Mouse (Mus musculus) neural tube, embryonic 15.5 days (tissue): ENCODE data around the gene Gnptab. TPM values are rescaled to one million over a fixed set of nuclear protein-coding genes. Genes with fewer than 3 reads are reported as not detected.
A peak's percentile ranks its signal among the peaks of the same experiment; 100 is the strongest.
"Not testable (repeated sequence)": the region's sequence is repeated elsewhere in the genome, so short reads cannot be mapped to it uniquely, and the experiment has no call there.

Source experiments
- ATAC-seq: fragments of 200-750 bp; cut with Nextera tagmentation; 2 replicates; pipeline ENCODE4 v1.8.0; 2017; ENCODE audit warnings: mild to moderate bottlenecking, moderate TSS enrichment, moderate library complexity; ENCODE audit not compliant: low FRiP score
- H3K27ac ChIP-seq: fragments of 300-500 bp; sonication (generic); replicated peaks from 2 replicates; pipeline ENCODE4 v1.5.1; 2015; ENCODE audit warnings: mild to moderate bottlenecking, inconsistent platforms
- H3K27me3 ChIP-seq: fragments of 300-500 bp; sonication (generic); replicated peaks from 2 replicates; pipeline ENCODE4 v1.6.1; 2015; ENCODE audit warnings: inconsistent platforms
- H3K36me3 ChIP-seq: fragments of 300-500 bp; sonication (generic); 2 replicates; pipeline ENCODE4 v1.6.1; 2015; ENCODE audit warnings: inconsistent platforms
- H3K4me1 ChIP-seq: fragments of 300-500 bp; sonication (generic); 2 replicates; pipeline ENCODE4 v1.6.1; 2015; ENCODE audit warnings: inconsistent platforms
- H3K4me2 ChIP-seq: fragments of 300-500 bp; sonication (generic); 2 replicates; pipeline ENCODE4 v1.6.1; 2015; ENCODE audit warnings: inconsistent platforms, mild to moderate bottlenecking, moderate library complexity
- H3K4me3 ChIP-seq: fragments of 300-500 bp; sonication (generic); replicated peaks from 2 replicates; pipeline ENCODE4 v1.5.1; 2015; ENCODE audit warnings: mild to moderate bottlenecking, inconsistent platforms
- H3K9ac ChIP-seq: fragments of 300-500 bp; sonication (generic); replicated peaks from 2 replicates; pipeline ENCODE4 v1.6.1; 2015; ENCODE audit warnings: mild to moderate bottlenecking, inconsistent platforms
- H3K9me3 ChIP-seq: fragments of 300-500 bp; sonication (generic); replicated peaks from 2 replicates; pipeline ENCODE4 v1.6.1; 2016; ENCODE audit warnings: inconsistent platforms
- WGBS: fragments of 180-500 bp; shearing (Covaris S2); methylation state at CpG from one replicate; pipeline ENCODE4 v1.1.7; 2015; ENCODE audit warnings: mixed read lengths; 5-methylcytosine and 5-hydroxymethylcytosine counted together
- polyA plus RNA-seq: library from polyadenylated mRNA; unstranded; fragments of >200 nt; fragmentation: Nextera tagmentation; extraction: Ambion mirVana; gene quantifications from 2 replicates; pipeline ENCODE4 v1.2.1, GENCODE M21; 2015

Gnptab gene
- polyA plus RNA-seq, 1 experiment from 2014 or later, result 19.6 TPM

DNA sequence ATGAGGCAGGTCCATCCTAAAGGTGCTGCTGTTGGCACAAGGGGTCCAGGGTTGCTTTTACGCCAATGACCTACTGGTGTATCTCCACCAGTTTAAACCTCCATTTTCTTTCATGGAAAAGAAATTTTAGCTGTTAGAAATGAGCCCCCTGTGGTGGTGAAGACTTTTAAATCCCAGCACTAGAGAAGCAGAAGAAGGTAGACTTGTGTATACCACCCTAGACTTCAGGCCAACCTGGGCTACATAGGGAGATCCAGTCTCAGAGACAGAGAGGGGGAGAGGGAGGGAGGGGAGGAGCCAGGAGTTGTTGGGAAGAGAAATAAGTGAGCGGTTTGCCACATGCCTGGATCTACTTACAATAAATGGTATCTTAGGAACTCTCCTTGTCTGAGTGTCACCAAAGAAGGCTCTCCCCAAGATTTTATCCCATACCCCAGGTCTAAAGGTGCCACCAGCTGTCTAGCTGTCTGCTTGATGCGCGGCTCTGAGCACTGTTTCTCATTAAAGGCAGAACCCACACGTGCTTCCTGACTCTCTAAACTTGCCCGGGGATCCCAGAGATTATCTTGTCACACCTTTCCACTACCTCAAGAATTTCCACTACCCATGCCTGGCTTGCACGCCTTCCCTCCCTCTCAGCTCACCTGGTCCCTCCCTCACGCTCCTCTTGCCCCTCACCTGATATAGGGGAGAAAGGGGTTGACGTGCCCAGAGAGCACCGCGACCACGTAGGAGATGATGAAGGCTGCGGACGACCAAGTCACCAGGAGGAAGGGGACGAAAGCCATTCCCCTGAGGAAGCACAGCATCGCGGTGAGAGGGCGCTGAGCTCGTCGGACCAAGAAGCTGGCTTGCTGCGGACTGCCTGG, 22.6 kb upstream of the Gnptab start:
- Histone ChIP-seq H3K9ac (peak overlapping the region; percentile 47), H3K36me3 (no peaks in the 10 kb centered on the region), H3K4me3 (peak overlapping the region; percentile 54), H3K27ac (no peak overlapping the region), H3K9me3 (no peaks in the 10 kb centered on the region), H3K27me3 (peaks cover 17% of the 10 kb centered on the region), H3K4me1 (peaks cover 10% of the 10 kb centered on the region), H3K4me2 (peak overlapping the region; percentile 85)
- ATAC-seq, result peak; percentile 26; the same call in 1 of the 2 replicates
- WGBS, result 8% methylated on average over 21 of the region's 21 CpGs

GRCm38 (mm10) chr10:88356983-88357559, 21.9 kb upstream of the Gnptab start:
- Histone ChIP-seq H3K9ac (peak overlapping the region; percentile 47), H3K27ac (no peak overlapping the region), H3K4me3 (peak overlapping the region; percentile 54), H3K27me3 (peaks cover 17% of the 10 kb centered on the region), H3K36me3 (no peaks in the 10 kb centered on the region), H3K4me1 (peaks cover 10% of the 10 kb centered on the region), H3K4me2 (peak overlapping the region; percentile 85), H3K9me3 (no peaks in the 10 kb centered on the region)
- ATAC-seq, result peak; percentile 81
- WGBS, result 4% methylated on average over 28 of the region's 47 CpGs

GRCm38 (mm10) chr10:88362218-88362617, 16.7 kb upstream of the Gnptab start:
- Histone ChIP-seq H3K9ac (no peak overlapping the region), H3K36me3 (no peaks in the 10 kb centered on the region), H3K4me1 (peaks cover 2% of the 10 kb centered on the region), H3K27me3 (peaks cover 7% of the 10 kb centered on the region), H3K4me3 (no peak overlapping the region), H3K27ac (no peak overlapping the region), H3K9me3 (no peaks in the 10 kb centered on the region), H3K4me2 (no peak overlapping the region)
- 85% methylated on average over 1 of the region's 1 CpGs for WGBS
- ATAC-seq, result no peak

GRCm38 (mm10) chr10:88364221-88364620, 14.7 kb upstream of the Gnptab start:
- Histone ChIP-seq H3K36me3 (no peaks in the 10 kb centered on the region), H3K27me3 (no peaks in the 10 kb centered on the region), H3K4me1 (no peaks in the 10 kb centered on the region), H3K9ac (no peak overlapping the region), H3K9me3 (no peaks in the 10 kb centered on the region), H3K4me3 (no peak overlapping the region), H3K27ac (no peak overlapping the region), H3K4me2 (no peak overlapping the region)
- no peak for ATAC-seq
- WGBS, result 89% methylated on average over 3 of the region's 3 CpGs

GRCm38 (mm10) chr10:88369233-88369632, 9.7 kb upstream of the Gnptab start:
- no peak for ATAC-seq
- Histone ChIP-seq H3K27me3 (no peaks in the 10 kb centered on the region), H3K27ac (no peak overlapping the region), H3K4me1 (no peaks in the 10 kb centered on the region), H3K36me3 (no peaks in the 10 kb centered on the region), H3K9ac (no peak overlapping the region), H3K4me2 (no peak overlapping the region), H3K9me3 (no peaks in the 10 kb centered on the region), H3K4me3 (no peak overlapping the region)
- 62% methylated on average over 4 of the region's 4 CpGs for WGBS

DNA sequence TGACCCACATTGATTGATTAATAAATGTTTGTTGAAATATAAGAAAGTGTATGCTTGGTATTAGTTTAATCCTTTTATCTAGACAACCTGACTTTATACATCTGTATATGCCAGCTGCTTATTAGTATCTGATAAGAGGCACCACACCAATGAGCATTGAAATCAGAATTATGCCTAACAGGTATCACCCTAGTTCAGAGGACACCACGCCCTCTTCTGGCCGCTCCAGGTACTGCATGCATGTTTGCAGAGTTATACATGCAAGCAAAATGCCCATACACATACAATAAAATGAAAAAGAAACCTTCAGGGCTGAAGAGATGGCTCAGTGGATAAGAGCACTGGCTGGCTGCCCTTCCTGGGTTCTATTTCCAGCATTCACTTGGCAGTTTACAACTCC, 7.1 kb upstream of the Gnptab start:
- Histone ChIP-seq H3K9me3 (no peaks in the 10 kb centered on the region), H3K4me1 (no peaks in the 10 kb centered on the region), H3K36me3 (no peaks in the 10 kb centered on the region), H3K4me3 (no peak overlapping the region), H3K27ac (no peak overlapping the region), H3K27me3 (no peaks in the 10 kb centered on the region), H3K9ac (no peak overlapping the region), H3K4me2 (no peak overlapping the region)
- 8% methylated on average over 2 of the region's 2 CpGs for WGBS
- no peak for ATAC-seq

DNA sequence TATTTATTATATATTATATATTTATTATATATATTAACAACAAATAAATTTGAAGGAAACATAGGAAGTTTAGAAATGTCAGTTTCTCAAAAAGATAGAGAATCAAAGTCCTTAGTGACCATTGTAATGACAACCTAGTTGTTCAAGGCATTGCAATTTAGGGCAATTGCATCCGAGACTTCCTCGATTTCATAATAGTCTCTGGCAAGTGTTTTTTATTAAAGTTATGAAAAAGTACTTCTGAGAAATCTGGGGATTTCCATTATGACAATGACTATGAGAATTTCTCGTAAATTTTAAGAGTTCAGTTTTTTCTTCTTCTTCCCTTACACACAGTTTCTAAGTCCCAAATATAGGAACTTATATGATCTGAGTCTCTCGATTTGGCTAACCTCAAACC, 6.5 kb upstream of the Gnptab start:
- Histone ChIP-seq H3K4me2 (no peak overlapping the region), H3K9me3 (no peaks in the 10 kb centered on the region), H3K4me1 (no peaks in the 10 kb centered on the region), H3K36me3 (no peaks in the 10 kb centered on the region), H3K4me3 (no peak overlapping the region), H3K9ac (no peak overlapping the region), H3K27me3 (no peaks in the 10 kb centered on the region), H3K27ac (no peak overlapping the region)
- no peak for ATAC-seq
- WGBS, result 90% methylated on average over 4 of the region's 4 CpGs

DNA sequence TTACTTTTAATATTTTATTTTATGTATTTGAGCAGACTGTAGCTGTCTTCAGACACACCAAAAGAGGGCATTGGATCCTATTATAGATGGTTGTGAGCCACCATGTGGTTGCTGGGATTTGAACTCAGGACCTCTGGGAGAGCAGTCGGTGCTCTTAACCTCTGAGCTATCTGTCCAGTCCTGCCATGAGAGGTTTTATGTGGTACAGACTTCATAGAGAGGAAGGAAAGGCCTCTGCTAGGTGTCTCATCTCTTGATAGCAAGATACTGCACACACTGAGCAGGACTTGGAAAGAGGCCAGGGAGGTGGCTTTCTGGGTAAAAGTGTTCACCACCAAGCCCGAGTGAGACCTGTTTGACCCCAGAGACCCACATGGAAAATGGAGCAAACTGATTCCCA, 6.0 kb upstream of the Gnptab start:
- H3K9me3 ChIP-seq, H3K9ac ChIP-seq, H3K4me1 ChIP-seq, H3K4me3 ChIP-seq, H3K27me3 ChIP-seq, H3K36me3 ChIP-seq, H3K27ac ChIP-seq, H3K4me2 ChIP-seq, ATAC-seq: not testable (repeated sequence)
- WGBS, result 87% methylated on average over 2 of the region's 2 CpGs

DNA sequence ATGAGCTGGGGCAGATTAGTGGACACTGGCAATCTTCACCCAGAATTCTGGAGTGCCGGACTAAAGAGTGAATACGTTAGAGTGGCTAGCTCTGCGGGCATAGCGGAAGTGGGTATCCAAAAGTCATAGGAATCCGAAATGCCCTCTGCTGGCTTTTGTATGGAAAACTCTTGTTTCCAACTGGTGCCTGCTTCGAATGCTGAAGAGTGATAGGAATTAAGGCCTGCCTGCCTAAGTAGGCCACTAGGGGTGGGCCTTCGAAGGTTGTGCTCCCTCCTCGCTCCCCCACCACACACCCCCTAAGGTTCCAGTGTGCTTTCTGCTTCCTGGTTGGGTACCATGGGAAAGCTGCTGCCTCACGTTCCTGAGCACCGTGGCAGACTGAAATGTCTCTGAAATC, 3.9 kb upstream of the Gnptab start:
- peaks cover 7% of the 10 kb centered on the region for H3K4me1 ChIP-seq
- ATAC-seq, result no peak
- H3K9ac ChIP-seq, result no peak overlapping the region
- no peaks in the 10 kb centered on the region for H3K9me3 ChIP-seq
- no peak overlapping the region for H3K27ac ChIP-seq
- no peaks in the 10 kb centered on the region for H3K36me3 ChIP-seq
- no peaks in the 10 kb centered on the region for H3K27me3 ChIP-seq
- 42% methylated on average over 10 of the region's 10 CpGs for WGBS
- H3K4me3 ChIP-seq, result no peak overlapping the region
- no peak overlapping the region for H3K4me2 ChIP-seq

DNA sequence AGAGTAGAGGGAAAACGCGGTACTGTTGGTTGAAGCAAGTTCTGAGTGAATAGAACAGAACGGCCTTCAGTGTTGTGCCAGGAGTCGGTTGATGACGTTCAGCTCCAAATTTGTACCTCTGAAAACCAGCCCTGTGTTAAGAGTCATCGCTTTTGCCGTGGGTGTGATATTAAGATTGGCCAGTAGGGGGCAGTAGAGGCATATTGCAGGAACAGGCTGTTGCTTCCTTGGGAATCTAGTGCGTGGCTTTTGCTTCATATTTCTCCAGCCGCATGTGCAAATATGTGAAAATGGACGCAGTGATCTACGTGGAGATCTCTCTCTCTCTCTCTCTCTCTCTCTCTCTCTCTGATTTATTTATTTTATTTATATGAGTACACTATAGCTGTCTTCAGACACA, 2.2 kb upstream of the Gnptab start:
- H3K9me3 ChIP-seq, result no peaks in the 10 kb centered on the region
- no peak overlapping the region for H3K4me3 ChIP-seq
- ATAC-seq, result 0 out of 2 replicates have a peak, but pooled peaks have one; percentile 32
- H3K9ac ChIP-seq, result no peak overlapping the region
- peak overlapping the region; percentile 23; the same call in 1 of the 2 replicates for H3K4me2 ChIP-seq
- no peaks in the 10 kb centered on the region for H3K36me3 ChIP-seq
- 6% methylated on average over 11 of the region's 11 CpGs for WGBS
- no peak overlapping the region for H3K27ac ChIP-seq
- peaks cover 24% of the 10 kb centered on the region for H3K4me1 ChIP-seq
- no peaks in the 10 kb centered on the region for H3K27me3 ChIP-seq

DNA sequence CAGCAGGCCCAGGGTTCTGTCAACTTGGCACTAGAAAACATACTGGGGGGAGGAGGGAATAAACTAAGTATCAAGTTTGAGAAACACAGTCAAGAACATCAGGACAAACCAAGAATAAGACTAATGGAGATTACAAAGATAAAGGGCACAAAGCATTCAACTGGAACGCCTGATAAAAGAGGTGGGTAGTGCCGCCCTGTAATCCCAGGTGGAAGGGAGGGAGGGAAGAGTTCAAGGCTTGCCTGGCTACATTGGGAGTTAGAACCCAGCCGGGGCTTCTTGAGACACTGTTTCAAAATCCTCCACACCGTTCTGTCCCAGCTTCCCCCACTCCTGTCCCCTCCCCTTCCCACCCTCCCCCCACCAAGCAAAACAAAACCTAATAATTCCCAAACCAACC, 1.3 kb upstream of the Gnptab start:
- Histone ChIP-seq H3K4me1 (peaks cover 28% of the 10 kb centered on the region), H3K4me3 (no peak overlapping the region), H3K9ac (no peak overlapping the region), H3K27ac (no peak overlapping the region), H3K27me3 (no peaks in the 10 kb centered on the region), H3K4me2 (no peak overlapping the region), H3K9me3 (no peaks in the 10 kb centered on the region), H3K36me3 (no peaks in the 10 kb centered on the region)
- ATAC-seq, result no peak
- WGBS, result 84% methylated on average over 4 of the region's 4 CpGs

DNA sequence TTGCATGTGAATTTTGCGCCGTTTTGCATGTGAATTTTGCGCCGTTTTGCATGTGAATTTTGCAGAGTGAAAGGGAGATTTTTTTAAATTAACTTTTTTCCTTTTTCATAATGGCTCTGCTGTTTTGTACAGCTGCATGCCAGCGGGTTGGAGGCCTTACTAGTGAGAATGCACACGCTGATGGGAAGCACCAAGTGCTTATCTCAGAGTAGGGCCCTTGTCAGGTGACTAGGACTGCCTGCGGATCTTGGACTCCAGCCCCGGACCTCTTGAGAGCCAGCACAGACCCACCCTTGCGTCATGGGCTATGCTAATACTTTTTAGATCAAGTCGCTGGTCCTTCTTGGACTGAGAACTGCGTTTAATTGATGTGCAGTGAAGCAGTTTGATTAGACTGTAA, 1.1 kb downstream of the Gnptab start:
- H3K9ac ChIP-seq, result peak overlapping the region; percentile 92
- H3K4me3 ChIP-seq, result peak overlapping the region; percentile 85
- peak overlapping the region; percentile 83 for H3K4me2 ChIP-seq
- no peaks in the 10 kb centered on the region for H3K9me3 ChIP-seq
- WGBS, result 1% methylated on average over 11 of the region's 11 CpGs
- H3K27ac ChIP-seq, result peak overlapping the region; percentile 87
- no peaks in the 10 kb centered on the region for H3K27me3 ChIP-seq
- peak; percentile 19; the same call in 1 of the 2 replicates for ATAC-seq
- peaks cover 28% of the 10 kb centered on the region for H3K4me1 ChIP-seq
- H3K36me3 ChIP-seq, result no peaks in the 10 kb centered on the region
